Mouse (Mus musculus): ENCODE measurements around the gene Fam163a. TPM values are rescaled to one million over a fixed set of nuclear protein-coding genes. Genes with fewer than 3 reads are reported as not detected.

Fam163a gene
- total and polyA plus RNA-seq, 3 experiments, result not detected

GRCm38 (mm10) chr1:156217941-156218340 lies 13.1 kb upstream of the Fam163a start:
- H3K36me3 ChIP-seq (ENCODE audit: control insufficient read depth in 1 of 2, insufficient read depth in 2 of 2, low read length in 2 of 2), result peaks cover 0 to 8% of the 10 kb centered on the region in 2 experiments; a peak in 2 of 4 replicates
- H3K79me2 ChIP-seq (ENCODE audit: control insufficient read depth, insufficient read depth, low read length, poor library complexity), result no peaks in the 10 kb centered on the region
- no peaks in the 10 kb centered on the region for H3K9me3 ChIP-seq (replicated peaks; ENCODE audit: insufficient read depth, low read length)
- no peak for TF ChIP-seq NELFE (IDR thresholded peaks at IDR 0.05; ENCODE audit: low read depth, low read length)
- no peak for TF ChIP-seq RCOR1 (IDR thresholded peaks at IDR 0.05; ENCODE audit: low read depth, low read length)
- no peak for TF ChIP-seq USF1 (IDR thresholded peaks at IDR 0.05; ENCODE audit: low read depth, low read length)
- TF ChIP-seq MYB (IDR thresholded peaks at IDR 0.05; ENCODE audit: low read depth, low read length), result no peak
- TF ChIP-seq ETS1 (IDR thresholded peaks at IDR 0.05; ENCODE audit: low read depth, low read length), result no peak
- no peak for TF ChIP-seq TAL1 (IDR thresholded peaks at IDR 0.05; ENCODE audit: low read length)
- no peak for TF ChIP-seq MAX (IDR thresholded peaks at IDR 0.05; ENCODE audit: low read length)
- TF ChIP-seq KAT2A (conservative IDR thresholded peaks at IDR 0.05; ENCODE audit: low read depth, low read length), result no peak
- no peak for TF ChIP-seq EP300 (IDR thresholded peaks at IDR 0.05; ENCODE audit: low read depth in 1 of 2, low read length in 2 of 2)
- no peak for TF ChIP-seq NRF1 (IDR thresholded peaks at IDR 0.05; ENCODE audit: insufficient read depth, low read depth, low read length, poor library complexity, severe bottlenecking)
- TF ChIP-seq MEF2A (IDR thresholded peaks at IDR 0.05; ENCODE audit: extremely low read depth, insufficient replicate concordance, low read depth, low read length, poor library complexity, severe bottlenecking), result no peak
- TF ChIP-seq ZNF384 (IDR thresholded peaks at IDR 0.05; ENCODE audit: low read depth, low read length), result no peak
- no peak for TF ChIP-seq TBP (IDR thresholded peaks at IDR 0.05; ENCODE audit: low read depth, low read length)
- TF ChIP-seq CTCF (IDR thresholded peaks at IDR 0.05 in 2 of 3, conservative IDR thresholded peaks at IDR 0.05 in 1 of 3; ENCODE audit: control insufficient read depth in 1 of 3, insufficient read depth in 1 of 3, low read depth in 2 of 3, low read length in 3 of 3, poor library complexity in 1 of 3, severe bottlenecking in 1 of 3), result no peak
- no peak for TF ChIP-seq ZC3H11A (IDR thresholded peaks at IDR 0.05; ENCODE audit: low read depth, low read length)
- TF ChIP-seq USF2 (IDR thresholded peaks at IDR 0.05; ENCODE audit: borderline replicate concordance in 1 of 2, insufficient read depth in 1 of 2, low read depth in 1 of 2, low read length in 2 of 2), result no peak
- no peak for TF ChIP-seq ELF1 (IDR thresholded peaks at IDR 0.05; ENCODE audit: low read depth, low read length)
- TF ChIP-seq POLR2A (IDR thresholded peaks at IDR 0.05; ENCODE audit: control insufficient read depth in 1 of 2, insufficient read depth in 1 of 2, low read depth in 1 of 2, low read length in 2 of 2, poor library complexity in 1 of 2), result no peak
- TF ChIP-seq E2F4 (IDR thresholded peaks at IDR 0.05; ENCODE audit: borderline replicate concordance, low read depth, low read length), result no peak
- TF ChIP-seq UBTF (IDR thresholded peaks at IDR 0.05; ENCODE audit: borderline replicate concordance, insufficient read depth, low read depth, low read length), result no peak
- no peaks in the 10 kb centered on the region for H3K27me3 ChIP-seq (ENCODE audit: control insufficient read depth in 1 of 2, insufficient read depth in 2 of 2, low read length in 2 of 2)
- H3K4me3 ChIP-seq (ENCODE audit: control insufficient read depth in 1 of 2, insufficient read depth in 1 of 2, low read depth in 2 of 2, low read length in 2 of 2), result no peak overlapping the region
- no peak overlapping the region for H3K27ac ChIP-seq (ENCODE audit: control insufficient read depth, low read depth, low read length)
- no peak for DNase-seq (ENCODE audit: low read depth, low spot score)
- H3K9ac ChIP-seq (ENCODE audit: control insufficient read depth, low read depth, low read length, poor library complexity, severe bottlenecking), result no peak overlapping the region
- peaks cover 0 to 22% of the 10 kb centered on the region in 2 experiments for H3K4me1 ChIP-seq (ENCODE audit: control insufficient read depth in 1 of 2, insufficient read depth in 2 of 2, low read length in 2 of 2)

- H3K4me1 ChIP-seq (ENCODE audit: control insufficient read depth in 1 of 2, insufficient read depth in 2 of 2, low read length in 2 of 2), result peaks cover 0 to 24% of the 10 kb centered on the region in 2 experiments
- no peak overlapping the region for H3K27ac ChIP-seq (ENCODE audit: control insufficient read depth, low read depth, low read length)
- TF ChIP-seq SMC3 (IDR thresholded peaks at IDR 0.05; ENCODE audit: low read depth, low read length), result no peak
- no peak for TF ChIP-seq BHLHE40 (IDR thresholded peaks at IDR 0.05; ENCODE audit: borderline replicate concordance, low read depth, low read length)
- no peak for TF ChIP-seq MEF2A (IDR thresholded peaks at IDR 0.05; ENCODE audit: extremely low read depth, insufficient replicate concordance, low read depth, low read length, poor library complexity, severe bottlenecking)
- TF ChIP-seq MYC (IDR thresholded peaks at IDR 0.05; ENCODE audit: low read depth, low read length), result no peak
- TF ChIP-seq ZKSCAN1 (IDR thresholded peaks at IDR 0.05; ENCODE audit: low read depth, low read length), result no peak
- TF ChIP-seq MYB (IDR thresholded peaks at IDR 0.05; ENCODE audit: low read depth, low read length), result no peak
- TF ChIP-seq ZC3H11A (IDR thresholded peaks at IDR 0.05; ENCODE audit: low read depth, low read length), result no peak
- TF ChIP-seq USF2 (IDR thresholded peaks at IDR 0.05; ENCODE audit: borderline replicate concordance in 1 of 2, insufficient read depth in 1 of 2, low read depth in 1 of 2, low read length in 2 of 2), result no peak
- TF ChIP-seq CHD2 (IDR thresholded peaks at IDR 0.05; ENCODE audit: low read length), result no peak
- TF ChIP-seq CHD1 (IDR thresholded peaks at IDR 0.05; ENCODE audit: low read depth, low read length), result no peak
- no peak for TF ChIP-seq UBTF (IDR thresholded peaks at IDR 0.05; ENCODE audit: borderline replicate concordance, insufficient read depth, low read depth, low read length)
- TF ChIP-seq POLR2AphosphoS5 (IDR thresholded peaks at IDR 0.05; ENCODE audit: borderline replicate concordance, low read depth, low read length), result no peak
- no peak for TF ChIP-seq HCFC1 (IDR thresholded peaks at IDR 0.05; ENCODE audit: low read depth, low read length)
- 0 out of 2 replicates have a peak, but pooled peaks have one; percentile 29 for TF ChIP-seq MXI1 (IDR thresholded peaks at IDR 0.05; ENCODE audit: low read depth, low read length)
- no peak for TF ChIP-seq TAL1 (IDR thresholded peaks at IDR 0.05; ENCODE audit: low read length)
- no peak for TF ChIP-seq MAZ (IDR thresholded peaks at IDR 0.05; ENCODE audit: low read depth, low read length)
- TF ChIP-seq ETS1 (IDR thresholded peaks at IDR 0.05; ENCODE audit: low read depth, low read length), result peak; percentile 42; the same call in 1 of the 2 replicates
- TF ChIP-seq KAT2A (conservative IDR thresholded peaks at IDR 0.05; ENCODE audit: low read depth, low read length), result no peak
These were observed 12.6 kb upstream of the Fam163a start for GRCm38 (mm10) chr1:156217393-156217792.

More at GRCm38 (mm10) chr1:156217393-156217792, 12.6 kb upstream of the Fam163a start:
- Histone ChIP-seq H3K4me3 (ENCODE audit: control insufficient read depth in 1 of 2, insufficient read depth in 1 of 2, low read depth in 2 of 2, low read length in 2 of 2) (no peak overlapping the region), H3K9me3 (replicated peaks; ENCODE audit: insufficient read depth, low read length) (no peaks in the 10 kb centered on the region), H3K36me3 (ENCODE audit: control insufficient read depth in 1 of 2, insufficient read depth in 2 of 2, low read length in 2 of 2) (peaks cover 0 to 13% of the 10 kb centered on the region in 2 experiments; a peak in 2 of 4 replicates), H3K79me2 (ENCODE audit: control insufficient read depth, insufficient read depth, low read length, poor library complexity) (no peaks in the 10 kb centered on the region), H3K9ac (ENCODE audit: control insufficient read depth, low read depth, low read length, poor library complexity, severe bottlenecking) (0 out of 2 replicates have a peak overlapping the region, but pooled peaks have one; percentile 19), H3K27me3 (ENCODE audit: control insufficient read depth in 1 of 2, insufficient read depth in 2 of 2, low read length in 2 of 2) (no peaks in the 10 kb centered on the region)
- peak; percentile 86 for DNase-seq (ENCODE audit: low read depth, low spot score)
